In genomic region chr14:23391566-23391965, GRCm38 (mm10) we compare ENCODE assay signal across 21 mouse cellular contexts.
DNase-seq lines count a peak whose midpoint lies in the region; ATAC-seq and TF ChIP-seq lines count a peak whose summit lies in the region.
"Had no signal": no experiment of that assay in that cellular context is flagged by ENCODE, and none has a peak within 500 bp of the region (broad histone marks: within the 10 kb centered on the region; RNA-seq: fewer than 3 reads in every experiment).

No protein-coding gene starts in this region.

- H3K9ac ChIP-seq in heart, postnatal 0 days (replicated peaks; ENCODE audit: low read depth, low read length) = no peak overlapping the region
- H3K9ac ChIP-seq in heart, adult 2 months (ENCODE audit: low read depth, low read length) = no peak overlapping the region
- H3K9ac ChIP-seq: forebrain, embryonic 13.5 days; forebrain, postnatal 0 days; heart, embryonic 13.5 days; hindbrain, embryonic 15.5 days had no signal

- ATAC-seq in heart, postnatal 0 days (ENCODE audit: insufficient read depth, low read depth) = peak; percentile 44
- 0 out of 2 replicates have a peak, but pooled peaks have one; percentile 40 for ATAC-seq in granulocyte monocyte progenitor cell, adult 5-6 weeks (replicated peaks; ENCODE audit: poor library complexity, severe bottlenecking)
- ATAC-seq in megakaryocyte progenitor cell, adult 5-6 weeks (replicated peaks; ENCODE audit: poor library complexity) = peak; percentile 52
- ATAC-seq: activated CD4-positive, CD25-positive, alpha-beta regulatory T cell, adult 4 months; forebrain, embryonic 13.5 days; forebrain, postnatal 0 days; intestine, embryonic 16.5 days; Patski had no signal

- TF ChIP-seq CTCF in heart, postnatal 0 days (IDR thresholded peaks at IDR 0.05; ENCODE audit: low read depth) = no peak
- TF ChIP-seq CTCF in heart, adult 2 months (IDR thresholded peaks at IDR 0.05) = no peak

- peaks cover 7% of the 10 kb centered on the region; the same call in 1 of the 2 replicates for H3K4me1 ChIP-seq in heart, postnatal 0 days (ENCODE audit: control insufficient read depth, insufficient read depth)
- no peaks in the 10 kb centered on the region for H3K4me1 ChIP-seq in heart, adult 2 months (ENCODE audit: control insufficient read depth, insufficient read depth, low read length)
- H3K4me1 ChIP-seq: forebrain, embryonic 13.5 days had no signal

- TF ChIP-seq POLR2A in heart, adult 2 months (IDR thresholded peaks at IDR 0.05; ENCODE audit: insufficient read depth, low read depth, low read length) = no peak

- no peak for TF ChIP-seq EP300 in heart, postnatal 0 days (IDR thresholded peaks at IDR 0.05; ENCODE audit: low read depth)
- no peak for TF ChIP-seq EP300 in heart, adult 2 months (IDR thresholded peaks at IDR 0.05; ENCODE audit: insufficient read depth, low read depth, low read length)

- intact Hi-C loops in heart, adult 2 months (cut with DNase I) = no loop called here

- peak; percentile 22 to 35 for DNase-seq in adrenal gland, adult (ENCODE audit: inconsistent age in 2 of 2, low spot score in 1 of 2)
- no peak for DNase-seq in adrenal gland, postnatal 25 days
- peak; percentile 28 for DNase-seq in heart, postnatal 0 days (ENCODE audit: low spot score)
- no peak for DNase-seq in heart, adult 2 months
- DNase-seq in kidney, adult 11 months = no peak
- DNase-seq: adrenal gland, adult 8-10 months; cerebellum, adult 11-12 months; cerebellum, adult 9-10 months; cerebellum, postnatal 36 days; forebrain, postnatal 0 days; gastrocnemius, postnatal 36 days; heart, postnatal 10 days had no signal

- no peaks in the 10 kb centered on the region for H3K79me2 ChIP-seq in heart, adult 2 months (replicated peaks; ENCODE audit: control insufficient read depth, insufficient read depth, low read length)

- H3K27ac ChIP-seq in heart, postnatal 0 days (ENCODE audit: low read depth) = no peak overlapping the region
- H3K27ac ChIP-seq in heart, adult 2 months = no peak overlapping the region
- H3K27ac ChIP-seq: embryonic facial prominence, embryonic 10.5 days; forebrain, embryonic 13.5 days; heart, embryonic 13.5 days; hindbrain, embryonic 15.5 days had no signal

- H3K4me3 ChIP-seq in heart, postnatal 0 days (ENCODE audit: low read depth, low read length) = no peak overlapping the region
- no peak overlapping the region for H3K4me3 ChIP-seq in heart, adult 2 months
- H3K4me3 ChIP-seq: embryonic facial prominence, embryonic 10.5 days; forebrain, embryonic 13.5 days; heart, embryonic 13.5 days; hindbrain, embryonic 15.5 days had no signal

- H3K27me3 ChIP-seq in heart, postnatal 0 days (ENCODE audit: control insufficient read depth, insufficient read depth, low read length) = no peaks in the 10 kb centered on the region
- no peaks in the 10 kb centered on the region for H3K27me3 ChIP-seq in heart, adult 2 months (ENCODE audit: control insufficient read depth, insufficient read depth, low read length)
- H3K27me3 ChIP-seq: heart, embryonic 13.5 days; hindbrain, embryonic 15.5 days; Patski had no signal

- H3K4me2 ChIP-seq in heart, postnatal 0 days (ENCODE audit: low read depth, low read length) = no peak overlapping the region
- H3K4me2 ChIP-seq: forebrain, embryonic 13.5 days; heart, embryonic 13.5 days; hindbrain, embryonic 15.5 days had no signal

- H3K9me3 ChIP-seq in heart, postnatal 0 days (replicated peaks; ENCODE audit: control insufficient read depth, low read length) = no peaks in the 10 kb centered on the region
- H3K9me3 ChIP-seq: embryonic facial prominence, embryonic 10.5 days; forebrain, embryonic 13.5 days; heart, embryonic 13.5 days; hindbrain, embryonic 15.5 days had no signal

- H3K36me3 ChIP-seq in heart, postnatal 0 days (replicated peaks; ENCODE audit: control insufficient read depth, insufficient read depth, low read length) = no peaks in the 10 kb centered on the region
- H3K36me3 ChIP-seq in heart, adult 2 months (ENCODE audit: control insufficient read depth, insufficient read depth, low read length) = no peaks in the 10 kb centered on the region
- H3K36me3 ChIP-seq: embryonic facial prominence, embryonic 10.5 days; heart, embryonic 13.5 days; hindbrain, embryonic 15.5 days had no signal

- WGBS in heart, postnatal 0 days = 20% methylated on average over 3 of the region's 3 CpGs
- 14% methylated on average over 3 of the region's 3 CpGs for WGBS in heart, adult 2 months

Comparison
In these comparisons a context has a peak if more than half of its experiments do, and no peak if none do; other contexts are left out.
1. DNase-seq: peak in adrenal gland, adult (2 of 2) and heart, postnatal 0 days (single experiment); none in adrenal gland, postnatal 25 days (single experiment), heart, adult 2 months (0 of 2) and kidney, adult 11 months (single experiment).
2. Peak in every context shown above with its lines, with median percentiles within 50 percentile points of each other: ATAC-seq.